Mouse (Mus musculus) embryonic facial prominence, embryonic 10.5 days (tissue): ENCODE data around the gene Tcp11l2. TPM values are rescaled to one million over a fixed set of nuclear protein-coding genes. Genes with fewer than 3 reads are reported as not detected.
A peak's percentile ranks its signal among the peaks of the same experiment; 100 is the strongest.

Experiments used
- DNase-seq: peaks from one replicate; pipeline ENCODE4 v3.0.0-alpha.2; 2017; ENCODE audit warnings: low spot score
- H3K27ac ChIP-seq: fragments of 300-500 bp; sonication (generic); replicated peaks from 2 replicates; pipeline ENCODE4 v1.5.1; 2016; ENCODE audit warnings: mild to moderate bottlenecking
- H3K27me3 ChIP-seq: fragments of 300-500 bp; sonication (generic); replicated peaks from 2 replicates; pipeline ENCODE4 v1.6.1; 2016; ENCODE audit warnings: low read depth, mild to moderate bottlenecking; ENCODE audit not compliant: poor library complexity, severe bottlenecking
- H3K36me3 ChIP-seq: fragments of 300-500 bp; sonication (generic); replicated peaks from 2 replicates; pipeline ENCODE4 v1.6.1; 2016; ENCODE audit warnings: mild to moderate bottlenecking, moderate library complexity
- H3K4me1 ChIP-seq: fragments of 300-500 bp; sonication (generic); 2 replicates; pipeline ENCODE4 v1.6.1; 2016
- H3K4me3 ChIP-seq: fragments of 300-500 bp; sonication (generic); 2 replicates; pipeline ENCODE4 v1.5.1; 2016; ENCODE audit warnings: mild to moderate bottlenecking, moderate library complexity
- H3K9me3 ChIP-seq: fragments of 300-500 bp; sonication (generic); 2 replicates; pipeline ENCODE4 v1.6.1; 2016; ENCODE audit warnings: mild to moderate bottlenecking
- WGBS: fragments of 180-500 bp; shearing (Covaris S2); methylation state at CpG from one replicate; pipeline ENCODE4 v1.1.7; 2016; 5-methylcytosine and 5-hydroxymethylcytosine counted together
- polyA plus RNA-seq: library from polyadenylated mRNA; unstranded; fragments of >200 nt; fragmentation: Nextera tagmentation; extraction: Ambion mirVana; gene quantifications from 2 replicates; pipeline ENCODE4 v1.2.1, GENCODE M21; 2016

Tcp11l2 gene
- polyA plus RNA-seq, 1 experiment from 2014 or later, result 3.6 TPM

DNA sequence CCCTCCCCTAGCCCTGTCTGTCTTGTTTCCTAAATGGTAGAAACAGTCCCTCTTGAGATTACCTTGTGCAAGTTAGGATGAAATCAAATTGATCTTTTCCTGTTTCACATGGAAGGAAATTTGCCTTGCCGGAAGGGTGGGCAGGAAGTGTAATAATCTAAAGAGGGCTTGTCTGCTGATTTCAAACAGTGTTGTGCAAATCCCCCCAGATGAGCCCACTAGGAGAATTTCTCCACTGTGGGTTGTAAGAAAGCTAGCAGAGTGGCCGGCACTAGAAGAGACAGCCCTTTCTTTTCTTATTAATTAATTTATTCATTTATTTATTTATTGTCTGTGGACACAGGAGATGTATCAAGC lies 8.8 kb downstream of the Tcp11l2 start:
- H3K27me3 ChIP-seq, result no peaks in the 10 kb centered on the region
- peaks cover 6% of the 10 kb centered on the region; the same call in 1 of the 2 replicates for H3K4me1 ChIP-seq
- no peak for DNase-seq
- 70% methylated on average over 2 of the region's 2 CpGs for WGBS
- no peaks in the 10 kb centered on the region for H3K36me3 ChIP-seq
- H3K4me3 ChIP-seq, result no peak overlapping the region
- no peaks in the 10 kb centered on the region for H3K9me3 ChIP-seq
- no peak overlapping the region for H3K27ac ChIP-seq

DNA sequence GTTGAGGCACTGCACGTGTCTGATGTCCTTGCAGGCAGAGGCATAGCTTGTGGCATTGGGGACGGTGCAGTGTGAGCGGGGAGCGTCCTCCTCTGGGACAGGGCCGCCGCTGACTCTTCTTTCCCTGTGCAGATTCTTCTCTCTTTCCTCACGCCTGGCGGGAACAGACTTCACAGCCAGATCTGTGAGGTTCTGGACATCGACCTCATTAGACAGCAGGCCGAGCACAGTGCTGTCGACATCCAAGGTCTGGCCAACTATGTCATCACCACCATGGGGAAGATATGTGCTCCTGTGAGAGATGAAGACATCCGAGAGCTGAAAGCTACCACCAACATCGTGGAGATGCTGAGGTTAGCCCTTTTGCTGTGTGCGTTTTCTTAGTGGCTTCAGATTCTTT lies 14.5 kb downstream of the Tcp11l2 start:
- no peaks in the 10 kb centered on the region for H3K9me3 ChIP-seq
- no peak for DNase-seq

DNA sequence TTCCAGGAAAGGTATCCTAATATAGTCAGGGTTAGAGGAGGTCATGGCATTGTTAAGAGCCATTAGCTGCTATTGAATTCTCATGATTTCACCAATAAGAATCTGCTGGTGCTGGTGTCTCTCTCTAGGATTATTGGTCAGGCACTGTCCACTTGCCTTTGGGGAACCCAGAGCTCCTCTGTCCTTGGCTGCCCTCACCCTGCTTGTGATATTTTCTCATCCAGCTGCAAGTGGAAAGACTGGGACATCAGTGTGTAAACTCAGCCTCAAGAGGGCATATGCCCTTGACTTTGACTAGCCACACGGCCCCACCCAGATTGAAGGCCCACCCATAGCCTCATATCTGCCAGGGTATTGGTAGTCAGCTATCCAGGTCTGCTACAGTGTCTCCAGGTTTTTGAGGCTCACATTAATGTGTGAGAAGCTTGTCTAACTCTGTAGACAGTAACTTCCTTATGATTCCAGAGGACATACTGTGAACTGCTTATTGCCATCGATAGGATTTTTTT lies 15.3 kb downstream of the Tcp11l2 start:
- H3K36me3 ChIP-seq, result no peaks in the 10 kb centered on the region
- H3K4me3 ChIP-seq, result no peak overlapping the region
- no peaks in the 10 kb centered on the region for H3K27me3 ChIP-seq
- no peaks in the 10 kb centered on the region for H3K4me1 ChIP-seq
- H3K9me3 ChIP-seq, result no peaks in the 10 kb centered on the region
- H3K27ac ChIP-seq, result no peak overlapping the region
- WGBS, result 83% methylated on average over 2 of the region's 2 CpGs
- DNase-seq, result no peak

More for the DNA sequence above, 14.5 kb downstream of the Tcp11l2 start:
- 87% methylated on average over 14 of the region's 14 CpGs for WGBS
- Histone ChIP-seq H3K4me1 (no peaks in the 10 kb centered on the region), H3K36me3 (no peaks in the 10 kb centered on the region), H3K4me3 (no peak overlapping the region), H3K27me3 (no peaks in the 10 kb centered on the region), H3K27ac (no peak overlapping the region)

DNA sequence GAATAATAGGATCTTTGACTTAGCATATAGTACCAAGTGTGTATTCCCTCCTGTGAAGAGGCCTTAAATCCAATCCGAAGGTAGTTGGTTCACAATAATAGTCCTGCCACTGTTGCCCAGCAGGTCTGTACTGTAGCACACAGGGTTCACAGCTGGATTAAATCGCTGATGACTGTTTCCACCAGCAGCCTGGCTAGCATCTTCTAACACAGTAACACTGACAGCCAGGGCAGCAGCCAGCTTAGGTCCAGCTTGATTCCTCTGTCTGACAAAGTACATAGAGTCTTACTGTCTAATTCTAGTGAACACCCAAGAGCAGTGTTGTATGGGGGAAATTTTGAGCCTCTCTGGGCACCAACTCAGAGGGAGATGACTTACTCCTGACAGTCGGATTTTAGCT lies 16.3 kb downstream of the Tcp11l2 start:
- DNase-seq, result no peak
- 62% methylated on average over 3 of the region's 3 CpGs for WGBS

DNA sequence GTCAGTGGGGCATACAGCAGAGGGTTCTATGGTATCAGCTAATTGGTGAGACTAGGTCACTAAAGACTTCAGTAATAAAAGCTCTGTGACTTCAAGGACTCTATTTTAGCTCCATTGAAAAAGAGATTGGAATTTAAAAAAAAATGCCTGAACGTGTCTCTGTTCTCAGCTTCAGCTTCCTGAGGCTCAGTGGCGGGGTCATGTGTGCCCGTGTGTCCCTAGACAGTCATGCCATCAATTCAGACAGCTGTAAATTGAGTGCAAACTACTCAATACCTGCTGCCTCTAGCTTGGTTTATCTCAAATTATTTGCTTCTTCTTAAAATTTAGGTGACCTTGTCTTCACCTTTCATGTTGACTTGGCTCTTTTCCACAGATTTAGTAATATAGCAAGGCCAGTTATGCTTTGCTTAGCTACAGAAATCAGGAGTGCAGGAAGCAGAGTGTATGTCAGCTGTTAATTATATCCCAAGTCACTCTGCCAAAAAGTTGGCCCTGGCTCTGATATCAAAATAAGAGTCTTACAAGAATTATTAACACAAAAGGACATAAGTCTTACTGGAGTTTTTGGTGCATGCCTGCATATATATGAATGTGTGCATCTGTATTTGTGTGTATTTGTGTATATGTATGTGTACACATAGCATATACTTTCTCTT lies 20.8 kb downstream of the Tcp11l2 start:
- no peak for DNase-seq
- H3K27me3 ChIP-seq, result no peaks in the 10 kb centered on the region
- WGBS, result 70% methylated on average over 3 of the region's 3 CpGs

More for the DNA sequence above, 16.3 kb downstream of the Tcp11l2 start:
- Histone ChIP-seq H3K36me3 (no peaks in the 10 kb centered on the region), H3K4me1 (no peaks in the 10 kb centered on the region), H3K27ac (no peak overlapping the region), H3K27me3 (no peaks in the 10 kb centered on the region), H3K9me3 (no peaks in the 10 kb centered on the region), H3K4me3 (no peak overlapping the region)

DNA sequence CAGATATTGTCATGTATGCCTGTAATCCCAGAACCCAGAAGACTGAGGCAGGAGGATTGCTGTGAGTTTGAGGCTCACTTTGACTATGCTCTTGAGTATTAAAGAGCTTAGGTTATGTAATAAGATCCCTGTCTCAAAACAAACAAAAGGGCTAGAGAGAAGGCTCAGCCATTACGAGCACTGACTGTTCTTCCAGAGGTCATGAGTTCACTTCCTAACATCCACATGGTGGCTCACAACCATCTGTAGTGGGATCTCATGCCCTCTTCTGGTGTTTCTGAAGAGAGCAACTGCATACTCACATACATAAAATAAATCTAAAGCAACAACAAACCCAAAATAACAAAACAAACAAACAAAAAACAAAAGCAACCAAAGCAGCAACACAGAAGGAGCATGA lies 21.7 kb downstream of the Tcp11l2 start:
- WGBS, result 19% methylated on average over 1 of the region's 1 CpGs
- H3K4me3 ChIP-seq, result no peak overlapping the region
- H3K4me1 ChIP-seq, result no peaks in the 10 kb centered on the region
- H3K36me3 ChIP-seq, result no peaks in the 10 kb centered on the region
- no peak for DNase-seq
- H3K27ac ChIP-seq, result no peak overlapping the region
- H3K9me3 ChIP-seq, result no peaks in the 10 kb centered on the region
- H3K27me3 ChIP-seq, result no peaks in the 10 kb centered on the region

More for the DNA sequence above, 20.8 kb downstream of the Tcp11l2 start:
- H3K9me3 ChIP-seq, result no peaks in the 10 kb centered on the region
- no peaks in the 10 kb centered on the region for H3K36me3 ChIP-seq
- no peaks in the 10 kb centered on the region for H3K4me1 ChIP-seq
- no peak overlapping the region for H3K4me3 ChIP-seq
- H3K27ac ChIP-seq, result no peak overlapping the region

DNA sequence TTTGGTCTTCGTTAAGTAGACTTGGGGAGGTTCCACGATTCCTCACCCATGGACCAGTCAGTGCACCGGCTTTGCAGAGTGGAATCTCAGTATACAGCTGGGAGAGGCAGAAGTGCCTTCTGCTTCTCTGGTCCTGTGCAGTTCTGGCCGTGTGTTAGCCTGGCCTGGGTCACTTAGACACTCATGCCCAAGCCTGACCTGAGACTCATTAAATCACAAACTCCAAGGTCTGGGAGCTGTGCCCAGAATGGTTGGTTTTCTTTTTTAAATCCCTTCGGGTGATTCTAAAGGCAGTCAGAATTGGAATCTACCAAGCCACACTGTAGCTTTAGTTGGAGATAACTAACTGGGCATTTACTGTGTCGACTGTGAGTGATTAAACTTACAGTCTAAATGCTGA lies 23.7 kb downstream of the Tcp11l2 start:
- no peak overlapping the region for H3K4me3 ChIP-seq

DNA sequence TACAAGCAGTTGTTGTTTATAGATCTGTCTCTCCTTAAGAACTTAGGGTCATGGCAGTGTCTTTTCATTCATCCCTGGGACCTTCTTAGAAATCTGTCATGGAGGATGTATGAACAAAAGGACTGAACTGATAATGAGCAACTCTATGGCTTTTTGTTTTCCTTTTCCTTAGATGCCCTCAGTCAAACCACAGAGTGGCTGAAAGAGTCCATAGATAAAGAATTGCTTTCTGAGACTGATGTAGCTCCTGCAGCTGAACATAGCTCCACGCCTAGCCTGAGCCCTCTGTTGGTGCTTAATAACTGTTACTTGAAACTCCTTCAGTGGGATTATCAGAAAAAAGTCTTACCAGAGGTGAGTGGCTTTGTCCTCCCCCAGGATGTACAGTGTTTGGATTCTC lies 27.9 kb downstream of the Tcp11l2 start:
- Histone ChIP-seq H3K9me3 (no peaks in the 10 kb centered on the region), H3K27ac (no peak overlapping the region), H3K4me3 (no peak overlapping the region), H3K4me1 (no peaks in the 10 kb centered on the region), H3K36me3 (no peaks in the 10 kb centered on the region), H3K27me3 (no peaks in the 10 kb centered on the region)
- no peak for DNase-seq
- WGBS, result 72% methylated on average over 1 of the region's 1 CpGs

More for the DNA sequence above, 23.7 kb downstream of the Tcp11l2 start:
- WGBS, result 86% methylated on average over 6 of the region's 6 CpGs
- H3K9me3 ChIP-seq, result no peaks in the 10 kb centered on the region
- DNase-seq, result no peak
- H3K36me3 ChIP-seq, result no peaks in the 10 kb centered on the region
- H3K27ac ChIP-seq, result no peak overlapping the region
- no peaks in the 10 kb centered on the region for H3K4me1 ChIP-seq
- H3K27me3 ChIP-seq, result no peaks in the 10 kb centered on the region

DNA sequence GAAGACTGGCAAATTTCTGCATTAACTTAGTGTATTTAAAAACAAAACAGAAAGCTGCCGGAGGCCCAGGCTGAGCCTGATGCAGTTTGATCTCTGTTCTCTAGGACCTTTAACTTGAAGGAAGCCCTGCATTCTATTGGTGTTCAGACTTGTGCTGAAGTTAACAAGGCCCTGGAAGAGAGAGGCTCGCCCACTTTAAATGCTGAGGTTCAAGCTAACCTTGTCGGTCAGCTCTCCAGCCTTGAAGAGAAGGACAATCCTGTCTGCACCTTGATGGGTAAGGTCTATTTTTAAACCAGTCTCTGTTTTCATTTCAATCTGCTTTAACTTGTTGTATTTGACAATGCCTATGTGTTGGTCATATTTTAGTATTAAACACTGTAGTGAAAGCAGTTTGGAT lies 31.9 kb downstream of the Tcp11l2 start:
- H3K27me3 ChIP-seq, result no peaks in the 10 kb centered on the region
- WGBS, result 87% methylated on average over 3 of the region's 3 CpGs
- H3K4me3 ChIP-seq, result no peak overlapping the region
- no peak overlapping the region for H3K27ac ChIP-seq
- H3K4me1 ChIP-seq, result peaks cover 12% of the 10 kb centered on the region
- no peaks in the 10 kb centered on the region for H3K36me3 ChIP-seq
- DNase-seq, result no peak
- H3K9me3 ChIP-seq, result no peaks in the 10 kb centered on the region

DNA sequence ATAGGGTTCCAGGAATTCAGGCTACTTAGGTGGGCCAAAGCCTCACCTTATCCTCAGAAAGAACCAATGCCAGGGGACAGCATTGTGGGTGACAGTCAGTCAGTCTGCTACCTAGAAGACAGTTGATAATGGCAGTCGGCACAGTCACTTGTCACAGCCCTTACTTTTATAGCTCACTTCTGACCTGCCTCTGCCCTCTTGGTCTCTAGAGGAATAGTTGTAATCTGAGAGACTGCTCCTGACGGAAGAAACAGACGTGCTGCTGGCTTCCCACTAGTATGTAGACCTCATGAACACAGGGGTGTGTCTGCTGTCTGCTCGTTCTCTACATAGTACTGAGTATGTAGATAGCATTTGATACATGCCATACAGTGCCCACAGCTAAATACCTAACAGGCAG lies 33.9 kb downstream of the Tcp11l2 start:
- DNase-seq, result no peak
- 50% methylated on average over 4 of the region's 4 CpGs for WGBS
- H3K4me3 ChIP-seq, result no peak overlapping the region

DNA sequence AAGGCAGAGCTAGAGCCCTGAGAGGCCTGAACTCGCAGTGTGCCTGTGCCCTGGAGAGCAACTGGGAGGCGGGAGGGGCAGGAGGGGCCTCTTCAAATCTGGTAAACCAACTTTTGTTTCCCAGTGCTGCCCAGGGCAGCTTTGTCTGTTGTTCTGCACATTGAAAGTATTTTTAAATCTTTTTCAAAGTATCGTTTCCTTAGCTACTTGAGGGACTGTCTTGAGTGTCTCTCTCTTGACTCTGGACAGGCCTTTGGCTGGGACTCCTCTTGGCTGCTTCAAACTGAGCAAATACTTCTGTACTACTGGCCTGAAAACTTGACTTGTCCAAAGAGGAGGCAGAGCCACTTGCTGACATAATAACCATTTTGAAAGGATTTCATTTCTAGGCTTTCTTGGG lies 34.4 kb downstream of the Tcp11l2 start:
- Histone ChIP-seq H3K4me3 (no peak overlapping the region), H3K27me3 (no peaks in the 10 kb centered on the region), H3K36me3 (no peaks in the 10 kb centered on the region), H3K4me1 (peaks cover 12% of the 10 kb centered on the region), H3K27ac (no peak overlapping the region), H3K9me3 (no peaks in the 10 kb centered on the region)
- WGBS, result 66% methylated on average over 3 of the region's 3 CpGs
- peak; percentile 12 for DNase-seq

More for the DNA sequence above, 33.9 kb downstream of the Tcp11l2 start:
- H3K27me3 ChIP-seq, result no peaks in the 10 kb centered on the region
- H3K36me3 ChIP-seq, result no peaks in the 10 kb centered on the region
- H3K27ac ChIP-seq, result no peak overlapping the region
- H3K9me3 ChIP-seq, result no peaks in the 10 kb centered on the region
- H3K4me1 ChIP-seq, result peaks cover 12% of the 10 kb centered on the region

DNA sequence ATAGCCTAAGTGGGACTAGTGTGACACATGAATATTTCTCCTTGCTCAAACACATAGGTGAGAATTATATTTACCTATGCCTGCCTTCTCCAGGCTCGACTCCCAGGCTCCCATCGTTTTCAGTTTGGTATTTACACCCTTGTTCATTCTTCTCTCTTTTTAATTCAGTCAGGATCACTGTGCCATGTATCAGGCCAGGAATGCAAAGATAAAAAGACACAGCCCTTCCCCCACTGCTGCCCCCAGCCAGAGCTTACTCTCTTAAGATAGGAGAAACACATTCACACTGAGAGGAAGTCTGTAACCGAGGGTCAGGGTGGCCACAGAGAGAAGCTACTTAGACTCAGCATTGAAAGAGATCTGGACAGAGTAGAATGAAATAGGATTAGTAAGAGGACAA lies 35.2 kb downstream of the Tcp11l2 start:
- Histone ChIP-seq H3K9me3 (no peaks in the 10 kb centered on the region), H3K27me3 (no peaks in the 10 kb centered on the region), H3K27ac (no peak overlapping the region), H3K4me3 (no peak overlapping the region), H3K4me1 (peaks cover 12% of the 10 kb centered on the region), H3K36me3 (no peaks in the 10 kb centered on the region)
- DNase-seq, result no peak
- WGBS, result 56% methylated on average over 3 of the region's 3 CpGs

DNA sequence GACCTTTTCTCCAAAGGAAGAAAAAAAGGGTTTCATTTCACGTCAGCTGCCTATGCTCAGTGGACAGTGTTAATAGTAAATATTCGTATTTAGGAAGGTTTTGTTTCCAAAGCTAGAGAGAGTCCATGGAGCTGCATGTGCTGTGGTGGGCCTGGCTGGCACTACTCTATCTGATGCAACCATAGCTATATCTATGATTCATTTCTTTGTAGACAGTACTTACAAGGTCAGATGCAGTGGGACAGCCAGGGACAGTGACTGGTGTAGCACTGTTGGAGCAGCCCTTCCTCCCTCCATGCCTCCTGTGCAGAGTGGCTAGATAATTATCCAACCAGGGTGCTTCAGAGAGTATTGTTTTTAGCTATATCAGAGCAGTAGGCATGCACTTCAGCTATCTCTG lies 35.9 kb downstream of the Tcp11l2 start:
- H3K36me3 ChIP-seq, result no peaks in the 10 kb centered on the region
- H3K4me1 ChIP-seq, result peaks cover 12% of the 10 kb centered on the region
- DNase-seq, result no peak
- WGBS, result 80% methylated on average over 2 of the region's 2 CpGs
- H3K4me3 ChIP-seq, result no peak overlapping the region
- no peaks in the 10 kb centered on the region for H3K27me3 ChIP-seq
- no peaks in the 10 kb centered on the region for H3K9me3 ChIP-seq
- no peak overlapping the region for H3K27ac ChIP-seq
